Mouse (Mus musculus): ENCODE data around the gene Hist1h4k. TPM values are rescaled to one million over a fixed set of nuclear protein-coding genes. Genes with fewer than 3 reads are reported as not detected.
A peak's percentile ranks its signal among the peaks of the same experiment; 100 is the strongest.
"Not testable (repeated sequence)": the region's sequence is repeated elsewhere in the genome, so short reads cannot be mapped to it uniquely, and the experiment has no call there.

The Hist1h4k gene
- polyA plus RNA-seq, 1 experiment: 55.4 TPM

DNA sequence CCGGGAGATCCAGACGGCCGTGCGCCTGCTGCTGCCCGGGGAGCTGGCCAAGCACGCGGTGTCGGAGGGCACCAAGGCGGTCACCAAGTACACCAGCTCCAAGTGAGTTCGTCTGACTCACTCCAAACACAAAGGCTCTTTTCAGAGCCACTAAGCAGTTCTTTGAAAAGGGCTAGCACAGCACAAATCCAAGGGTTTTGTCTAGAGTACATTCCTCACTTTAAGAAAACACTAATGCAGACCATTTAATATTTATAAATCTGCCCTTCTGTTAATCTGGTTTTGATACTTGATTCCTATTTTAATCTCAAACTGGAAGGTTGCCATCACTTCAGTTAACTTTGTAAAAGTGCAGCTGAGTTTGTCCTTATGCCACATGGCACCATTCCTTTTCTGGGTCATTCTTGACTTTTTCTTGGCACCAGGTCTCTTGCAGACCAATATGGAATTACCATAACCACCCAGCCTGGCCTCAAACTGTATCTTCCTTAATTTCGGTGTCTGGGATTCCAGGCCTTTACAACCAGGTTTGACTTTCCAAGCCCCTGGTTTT, 27.9 kb downstream of the Hist1h4k start:
- no peaks in the 10 kb centered on the region for H3K36me3 ChIP-seq (ENCODE audit: control insufficient read depth, insufficient read depth, low read length)
- TF ChIP-seq CTCF (IDR thresholded peaks at IDR 0.05; ENCODE audit: extremely low read depth, insufficient read length, insufficient replicate concordance, low read depth, low read length): no peak
- TF ChIP-seq POLR2A (IDR thresholded peaks at IDR 0.05; ENCODE audit: low read depth, low read length): no peak
- 5% methylated on average over 11 of the region's 11 CpGs for WGBS
- peaks cover 5% of the 10 kb centered on the region; the same call in 1 of the 2 replicates for H3K4me1 ChIP-seq (ENCODE audit: control insufficient read depth, insufficient read depth, insufficient read length, low read length)
- no peaks in the 10 kb centered on the region for H3K27me3 ChIP-seq (ENCODE audit: control insufficient read depth, insufficient read depth, low read length)
- peak overlapping the region; percentile 75; the same call in 1 of the 2 replicates for H3K27ac ChIP-seq (ENCODE audit: insufficient read depth, low read depth, low read length)
- peak overlapping the region; percentile 69 for H3K4me3 ChIP-seq (ENCODE audit: low read depth, low read length)

GRCm38 (mm10) chr13:21721757-21722372, 28.4 kb downstream of the Hist1h4k start, which contains the start of gene Hist1h2bm:
Hist1h2bm (plus strand) TSS chr13:21722044.
- WGBS: under 1% methylated on average over 37 of the region's 37 CpGs
- H3K4me1 ChIP-seq (ENCODE audit: control insufficient read depth, insufficient read depth, insufficient read length, low read length); H3K36me3 ChIP-seq (ENCODE audit: control insufficient read depth, insufficient read depth, low read length); H3K27me3 ChIP-seq (ENCODE audit: control insufficient read depth, insufficient read depth, low read length): not testable (repeated sequence)
- H3K27ac ChIP-seq (ENCODE audit: insufficient read depth, low read depth, low read length): peak within 1 kb of the TSS; percentile 75
- H3K4me3 ChIP-seq (ENCODE audit: low read depth, low read length): peak within 1 kb of the TSS; percentile 72

DNA sequence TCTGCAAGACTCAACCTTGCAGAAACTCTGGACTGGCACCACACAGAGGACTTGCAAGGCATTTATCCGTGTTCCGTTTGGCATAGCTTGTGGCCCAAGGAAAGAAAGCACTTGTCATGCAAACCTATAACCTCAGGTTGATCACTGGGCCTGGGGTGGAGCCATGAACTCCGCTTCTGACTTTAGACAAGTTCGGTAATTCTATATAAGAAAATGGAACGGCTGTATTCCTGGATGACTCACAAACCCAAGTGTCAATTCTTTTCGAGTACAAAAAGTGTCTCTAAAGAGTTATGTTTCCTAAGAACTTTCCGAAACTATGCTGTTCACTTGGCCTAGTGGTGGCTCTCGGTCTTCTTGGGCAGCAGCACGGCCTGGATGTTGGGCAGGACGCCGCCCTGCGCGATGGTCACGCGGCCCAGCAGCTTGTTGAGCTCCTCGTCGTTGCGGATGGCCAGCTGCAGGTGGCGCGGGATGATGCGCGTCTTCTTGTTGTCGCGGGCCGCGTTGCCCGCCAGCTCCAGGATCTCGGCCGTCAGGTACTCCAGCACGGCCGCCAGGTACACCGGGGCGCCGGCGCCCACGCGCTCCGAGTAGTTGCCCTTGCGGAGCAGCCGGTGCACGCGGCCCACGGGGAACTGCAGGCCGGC, 29.1 kb downstream of the Hist1h4k start:
- H3K27me3 ChIP-seq (ENCODE audit: control insufficient read depth, insufficient read depth, low read length); H3K4me1 ChIP-seq (ENCODE audit: control insufficient read depth, insufficient read depth, insufficient read length, low read length); H3K36me3 ChIP-seq (ENCODE audit: control insufficient read depth, insufficient read depth, low read length): not testable (repeated sequence)
- H3K4me3 ChIP-seq (ENCODE audit: low read depth, low read length): peak overlapping the region; percentile 72
- WGBS: 1% methylated on average over 22 of the region's 44 CpGs
- H3K27ac ChIP-seq (ENCODE audit: insufficient read depth, low read depth, low read length): peak overlapping the region; percentile 1

DNA sequence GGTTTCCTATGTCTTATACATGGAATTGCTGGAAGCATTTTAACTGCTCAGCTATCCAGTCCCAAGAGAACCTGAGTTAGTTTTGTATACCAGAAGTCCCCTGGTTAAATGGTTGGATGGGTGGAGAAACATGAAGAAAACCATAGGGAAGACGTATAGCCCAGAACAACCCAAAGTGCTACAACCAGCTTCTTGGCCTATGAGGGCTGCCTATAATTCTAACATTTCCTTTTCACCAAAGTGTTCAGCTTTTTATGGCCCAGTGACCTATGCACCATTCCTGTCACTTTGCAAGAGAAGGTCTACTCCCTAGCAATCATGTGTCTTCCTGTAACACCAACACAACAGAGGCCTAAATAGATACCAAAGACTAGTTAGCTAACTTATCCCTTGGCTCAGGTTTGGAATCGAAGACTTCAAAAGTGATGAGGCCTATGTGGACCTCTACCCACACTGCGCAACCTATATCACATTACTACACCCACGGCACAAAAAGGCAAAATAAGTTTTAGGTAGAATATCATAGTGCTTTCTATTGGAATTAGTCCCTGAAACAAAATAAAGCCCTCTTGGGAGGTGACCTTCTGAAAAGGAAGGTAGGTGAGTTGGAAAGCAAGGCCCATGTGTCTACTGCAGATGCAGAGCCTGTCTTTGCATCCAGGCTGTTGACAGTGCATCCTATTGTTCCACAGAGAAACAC, 31.8 kb downstream of the Hist1h4k start:
- H3K36me3 ChIP-seq (ENCODE audit: control insufficient read depth, insufficient read depth, low read length): no peaks in the 10 kb centered on the region
- WGBS: 66% methylated on average over 4 of the region's 4 CpGs
- H3K4me1 ChIP-seq (ENCODE audit: control insufficient read depth, insufficient read depth, insufficient read length, low read length): peaks cover 12% of the 10 kb centered on the region; the same call in 1 of the 2 replicates
- 0 out of 2 replicates have a peak overlapping the region, but pooled peaks have one; percentile 10 for H3K27ac ChIP-seq (ENCODE audit: insufficient read depth, low read depth, low read length)
- TF ChIP-seq CTCF (IDR thresholded peaks at IDR 0.05; ENCODE audit: extremely low read depth, insufficient read length, insufficient replicate concordance, low read depth, low read length) (no peak), POLR2A (IDR thresholded peaks at IDR 0.05; ENCODE audit: low read depth, low read length) (no peak)
- no peak overlapping the region for H3K4me3 ChIP-seq (ENCODE audit: low read depth, low read length)
- no peaks in the 10 kb centered on the region for H3K27me3 ChIP-seq (ENCODE audit: control insufficient read depth, insufficient read depth, low read length)

GRCm38 (mm10) chr13:21717397-21718357, 32.6 kb downstream of the Hist1h4k start, which contains the start of gene Hist1h3h:
Hist1h3h (plus strand) TSS chr13:21717659.
- H3K27me3 ChIP-seq (ENCODE audit: control insufficient read depth, insufficient read depth, low read length); H3K36me3 ChIP-seq (ENCODE audit: control insufficient read depth, insufficient read depth, low read length): not testable (repeated sequence)
- peak within 1 kb of the TSS; percentile 54 for H3K4me3 ChIP-seq (ENCODE audit: low read depth, low read length)
- peak within 1 kb of the TSS; percentile 81 for H3K27ac ChIP-seq (ENCODE audit: insufficient read depth, low read depth, low read length)
- peaks cover 12% of the 10 kb centered on the region; the same call in 1 of the 2 replicates for H3K4me1 ChIP-seq (ENCODE audit: control insufficient read depth, insufficient read depth, insufficient read length, low read length)
- WGBS: 3% methylated on average over 27 of the region's 56 CpGs
- peak; percentile 52; the same call in 1 of the 2 replicates for TF ChIP-seq POLR2A (IDR thresholded peaks at IDR 0.05; ENCODE audit: low read depth, low read length)

DNA sequence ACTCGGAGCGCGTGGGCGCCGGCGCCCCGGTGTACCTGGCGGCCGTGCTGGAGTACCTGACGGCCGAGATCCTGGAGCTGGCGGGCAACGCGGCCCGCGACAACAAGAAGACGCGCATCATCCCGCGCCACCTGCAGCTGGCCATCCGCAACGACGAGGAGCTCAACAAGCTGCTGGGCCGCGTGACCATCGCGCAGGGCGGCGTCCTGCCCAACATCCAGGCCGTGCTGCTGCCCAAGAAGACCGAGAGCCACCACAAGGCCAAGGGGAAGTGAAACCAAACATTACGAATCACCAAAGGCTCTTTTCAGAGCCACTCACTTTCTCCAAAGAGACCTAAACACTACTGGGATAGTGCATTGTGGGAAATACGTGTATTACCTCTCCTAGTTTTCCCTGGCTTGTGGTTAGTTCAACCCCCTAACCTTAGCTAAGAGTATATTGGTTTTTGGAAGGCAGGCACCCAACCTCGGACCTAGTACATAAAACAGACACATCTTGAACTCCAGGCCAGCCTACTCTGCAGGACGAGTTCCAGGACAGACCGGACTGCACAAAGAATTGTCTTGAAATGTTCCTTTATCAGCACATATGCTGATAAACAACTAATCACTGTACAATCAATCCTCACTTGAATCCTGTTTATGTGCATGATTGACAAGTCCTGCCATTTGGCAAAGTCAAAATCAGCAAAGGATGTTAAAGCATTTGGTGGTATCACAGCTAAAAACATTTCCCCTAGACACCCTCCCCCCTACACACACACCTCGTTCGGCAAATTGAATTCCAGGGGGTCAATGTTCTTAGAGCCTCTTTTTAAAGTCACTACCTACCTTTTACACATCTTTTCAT, 33.5 kb downstream of the Hist1h4k start:
- H3K27me3 ChIP-seq (ENCODE audit: control insufficient read depth, insufficient read depth, low read length); H3K4me1 ChIP-seq (ENCODE audit: control insufficient read depth, insufficient read depth, insufficient read length, low read length); H3K36me3 ChIP-seq (ENCODE audit: control insufficient read depth, insufficient read depth, low read length): not testable (repeated sequence)
- Histone ChIP-seq H3K27ac (ENCODE audit: insufficient read depth, low read depth, low read length) (peak overlapping the region; percentile 81), H3K4me3 (ENCODE audit: low read depth, low read length) (peak overlapping the region; percentile 58)
- WGBS: under 1% methylated on average over 16 of the region's 38 CpGs
